Mouse (Mus musculus): ENCODE results near the gene Derl3.

DNA sequence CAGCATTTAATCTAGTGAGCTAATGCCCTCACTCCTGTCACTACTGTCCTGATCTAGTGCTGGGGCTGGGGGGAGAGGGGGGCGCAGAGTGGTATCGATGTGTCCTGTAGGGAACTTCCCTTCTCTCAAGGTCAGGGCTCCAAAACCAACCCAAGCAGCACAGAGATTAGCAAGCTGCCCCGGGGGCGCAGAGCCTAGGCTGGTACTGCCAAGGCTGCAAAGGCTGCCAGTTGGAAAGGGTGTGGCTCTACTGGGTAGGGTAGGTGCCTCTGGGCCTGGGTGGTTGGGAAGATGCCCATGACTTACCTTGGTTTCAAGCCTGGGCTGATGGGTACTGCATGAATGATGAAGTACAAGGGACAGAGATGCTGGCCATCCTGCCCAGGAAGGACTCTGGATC, 35.6 kb upstream of the Derl3 start:
- TF ChIP-seq CTCF (IDR thresholded peaks at IDR 0.05; ENCODE audit: borderline replicate concordance, insufficient read depth, low read length) (no peak), POLR2A (IDR thresholded peaks at IDR 0.05; ENCODE audit: low read depth, low read length) (no peak; the same call in 1 of the 2 replicates)

All from embryonic fibroblast, embryonic 13.5 days (primary cell).